Mouse (Mus musculus): Measurements from ENCODE around the gene Dab1. TPM values are rescaled to one million over a fixed set of nuclear protein-coding genes. Genes with fewer than 3 reads are reported as not detected.
A peak's percentile ranks its signal among the peaks of the same experiment; 100 is the strongest.

Dab1 gene
- polyA plus RNA-seq, 1 experiment = 0.42 TPM

GRCm38 (mm10) chr4:103838377-103838776 is 219.2 kb downstream of the Dab1 start:
- no peak for DNase-seq (ENCODE audit: low read depth)

GRCm38 (mm10) chr4:103839541-103839940 is 220.4 kb downstream of the Dab1 start:
- no peak for DNase-seq (ENCODE audit: low read depth)

GRCm38 (mm10) chr4:103841126-103841525 is 222.0 kb downstream of the Dab1 start:
- no peak for DNase-seq (ENCODE audit: low read depth)

DNA sequence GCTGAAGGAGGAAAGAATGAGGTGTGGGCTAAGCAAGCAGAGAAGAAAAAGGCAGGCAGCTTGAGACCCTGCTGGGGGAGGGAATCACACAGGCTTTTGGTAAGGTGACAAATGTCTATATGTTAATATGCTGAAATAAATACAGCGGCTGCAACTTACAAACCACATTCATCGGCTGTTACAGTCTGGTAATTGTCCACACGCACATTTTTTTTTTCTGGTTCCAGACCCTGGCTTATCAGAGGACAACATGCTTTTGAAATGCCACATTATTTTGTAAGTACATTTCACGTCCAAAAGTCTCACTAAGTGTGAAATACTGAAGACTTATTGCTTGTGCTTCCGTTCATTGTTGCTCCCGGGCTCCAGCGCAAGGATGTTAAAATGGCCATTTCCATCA is 225.5 kb downstream of the Dab1 start:
- no peak for DNase-seq (ENCODE audit: low read depth)

GRCm38 (mm10) chr4:103857173-103857572 is 238.0 kb downstream of the Dab1 start:
- DNase-seq (ENCODE audit: low read depth) = no peak

DNA sequence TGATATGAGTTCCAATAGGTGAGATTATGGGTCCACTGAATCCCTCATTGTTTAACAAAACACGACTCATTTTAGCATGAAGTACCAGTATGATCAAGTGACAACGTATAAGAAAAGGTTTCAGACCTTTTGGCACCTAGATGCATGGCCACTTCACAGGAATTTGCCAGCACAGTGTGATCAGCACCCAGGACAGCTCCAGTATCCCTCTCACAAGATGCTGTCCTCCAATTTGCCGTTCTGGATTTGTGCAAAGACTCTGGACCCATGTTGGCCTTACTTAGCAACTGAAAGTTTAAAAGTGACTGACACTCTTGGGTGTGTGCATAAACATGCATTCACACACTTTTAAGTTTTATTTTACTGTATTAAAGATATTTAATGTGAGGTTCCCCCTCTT is 256.4 kb downstream of the Dab1 start:
- DNase-seq (ENCODE audit: low read depth) = no peak

DNA sequence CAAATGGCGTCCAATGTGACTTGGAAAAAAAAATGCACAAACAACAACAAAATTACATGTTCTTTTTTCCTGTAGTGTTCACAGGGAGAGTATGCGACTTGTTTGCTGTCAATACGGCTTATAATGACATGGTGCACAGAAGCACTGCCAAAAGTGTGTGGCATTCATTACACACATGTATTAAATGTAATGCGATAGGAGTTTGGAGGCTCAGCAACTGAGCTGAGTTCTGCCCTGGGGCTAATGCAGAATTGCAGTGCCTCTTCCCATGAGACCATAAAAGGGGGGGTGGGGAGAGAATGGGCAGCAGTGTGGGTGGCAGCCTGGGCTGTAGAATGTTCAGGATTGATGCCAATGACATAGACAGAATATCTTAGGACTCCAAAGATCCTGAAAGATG is 259.7 kb downstream of the Dab1 start:
- no peak for DNase-seq (ENCODE audit: low read depth)

DNA sequence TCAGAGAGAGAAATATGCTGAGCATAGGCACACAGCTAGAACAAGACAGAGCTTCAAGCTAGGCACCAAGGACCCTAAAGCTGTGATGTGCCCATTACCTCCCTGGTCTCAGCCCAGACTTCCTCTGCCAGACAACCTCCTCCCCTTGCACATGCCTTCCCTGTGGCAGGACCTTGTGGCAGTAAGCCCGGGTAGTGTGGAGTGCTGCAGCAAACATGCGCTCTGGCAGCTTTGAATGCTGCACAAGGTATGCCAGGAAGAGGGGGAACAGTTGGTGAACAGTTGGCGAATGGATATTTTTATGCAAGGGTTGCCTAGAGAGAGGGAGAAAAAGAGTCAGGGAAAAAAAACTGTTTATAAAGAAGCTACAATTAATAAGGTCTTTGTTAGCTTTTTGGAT is 262.5 kb downstream of the Dab1 start:
- DNase-seq (ENCODE audit: low read depth) = no peak

- DNase-seq (ENCODE audit: low read depth) = no peak
These were observed 268.9 kb downstream of the Dab1 start for GRCm38 (mm10) chr4:103888086-103888485.

DNA sequence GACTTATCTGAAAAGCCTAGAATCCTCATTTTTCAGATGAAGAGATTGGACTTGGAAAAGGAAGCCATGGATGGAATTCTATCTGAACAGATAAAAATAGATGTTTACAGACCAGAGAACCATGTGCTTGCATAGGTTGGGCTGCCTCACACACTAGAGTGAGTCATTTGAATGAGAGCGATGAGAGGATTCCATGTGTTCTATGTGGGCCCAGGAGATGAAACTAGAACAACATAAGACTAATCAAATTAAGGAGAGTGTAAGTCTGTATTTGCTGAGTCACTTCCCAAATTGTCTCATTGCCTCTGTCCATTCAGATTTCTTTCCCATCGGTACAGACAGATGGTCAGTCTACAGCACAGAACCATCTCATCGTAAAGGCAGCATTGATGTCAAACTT is 270.0 kb downstream of the Dab1 start:
- no peak for DNase-seq (ENCODE audit: low read depth)

- DNase-seq (ENCODE audit: low read depth) = no peak
These were observed 277.6 kb downstream of the Dab1 start for GRCm38 (mm10) chr4:103896806-103897205.

DNA sequence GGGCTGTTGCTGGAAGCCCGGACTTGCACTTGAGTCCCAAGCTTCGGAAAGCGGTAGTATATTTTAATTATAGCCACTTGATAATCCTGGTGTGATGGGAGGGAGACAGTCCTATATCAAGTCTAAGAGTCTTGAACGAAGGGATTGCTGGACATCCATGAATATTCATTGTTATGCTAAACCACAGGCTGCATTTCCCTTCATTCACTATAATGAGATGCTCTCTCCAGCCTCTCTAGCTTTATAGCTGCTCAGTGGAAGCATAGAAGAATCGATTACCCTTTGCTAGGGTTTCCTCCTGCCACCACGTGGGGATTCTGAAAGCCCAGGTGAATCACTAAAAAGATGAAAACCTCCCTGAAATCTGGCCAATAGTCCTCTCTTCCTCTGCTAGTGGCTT is 278.5 kb downstream of the Dab1 start:
- DNase-seq (ENCODE audit: low read depth) = no peak

- DNase-seq (ENCODE audit: low read depth) = no peak
These were observed 292.3 kb downstream of the Dab1 start for GRCm38 (mm10) chr4:103911441-103911840.

DNA sequence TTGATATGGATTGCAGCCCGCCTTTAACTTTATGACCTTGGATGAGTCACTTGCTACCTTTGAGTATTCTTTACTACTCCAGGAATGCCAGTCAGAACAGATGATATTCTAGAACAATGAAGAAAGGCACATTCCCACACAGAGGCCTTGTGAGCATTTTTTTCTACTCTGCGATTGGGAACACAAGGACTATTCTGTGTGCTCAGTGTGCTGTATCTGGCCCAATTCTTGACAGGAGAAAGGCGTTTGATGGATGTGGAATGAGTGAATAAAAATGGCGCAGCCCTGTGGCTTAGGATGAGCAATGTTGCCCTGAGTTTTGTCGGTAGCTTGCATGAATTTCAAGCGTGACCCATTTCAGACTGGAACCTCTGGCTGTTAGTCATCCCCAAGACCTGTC is 292.9 kb downstream of the Dab1 start:
- no peak for DNase-seq (ENCODE audit: low read depth)

DNA sequence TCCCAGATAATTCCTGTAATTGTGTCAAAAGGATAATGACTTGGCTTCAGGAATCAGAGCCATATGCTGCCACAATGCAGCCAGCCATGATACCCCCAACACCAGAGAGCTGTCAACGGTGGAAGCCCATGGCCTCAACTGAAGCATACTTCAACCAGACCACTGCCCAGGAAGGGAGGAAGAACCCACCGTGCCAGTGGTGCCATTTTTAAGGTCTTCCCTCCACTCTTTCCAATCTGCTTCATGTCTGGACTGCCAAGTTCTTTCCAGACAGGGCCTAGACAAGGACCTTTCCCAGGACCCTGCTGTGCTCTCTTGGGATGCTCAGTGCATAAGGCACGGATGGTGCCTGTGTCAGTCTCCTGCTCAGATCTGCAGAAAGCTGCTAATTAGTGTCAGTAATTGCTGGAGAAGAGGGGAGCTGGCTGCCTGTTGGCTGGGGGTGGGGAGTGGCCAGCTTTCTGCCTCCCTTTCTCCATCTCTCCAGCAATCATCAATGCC is 303.3 kb downstream of the Dab1 start:
- no peak for DNase-seq (ENCODE audit: low read depth)

GRCm38 (mm10) chr4:103926682-103927081 is 307.5 kb downstream of the Dab1 start:
- no peak for DNase-seq (ENCODE audit: low read depth)

DNA sequence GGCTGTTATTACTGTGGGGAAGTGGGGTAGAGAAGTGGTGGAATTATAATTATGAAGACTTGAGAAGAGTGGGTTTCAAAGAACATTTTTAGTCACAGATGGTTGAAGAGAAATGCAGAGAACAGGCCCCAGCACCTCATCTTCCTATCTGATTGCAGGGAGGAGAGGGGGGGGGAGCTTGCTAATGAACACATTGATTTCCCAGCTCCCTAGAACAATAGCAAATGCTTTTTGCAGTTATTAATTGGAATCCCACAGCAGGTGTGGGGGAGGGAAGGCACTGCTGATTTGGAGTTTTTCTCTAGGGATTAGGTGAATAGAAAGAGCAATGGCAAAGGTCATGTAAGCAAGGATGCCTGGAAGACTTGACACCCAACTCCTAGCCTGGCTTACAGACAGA is 310.5 kb downstream of the Dab1 start:
- DNase-seq (ENCODE audit: low read depth) = no peak

DNA sequence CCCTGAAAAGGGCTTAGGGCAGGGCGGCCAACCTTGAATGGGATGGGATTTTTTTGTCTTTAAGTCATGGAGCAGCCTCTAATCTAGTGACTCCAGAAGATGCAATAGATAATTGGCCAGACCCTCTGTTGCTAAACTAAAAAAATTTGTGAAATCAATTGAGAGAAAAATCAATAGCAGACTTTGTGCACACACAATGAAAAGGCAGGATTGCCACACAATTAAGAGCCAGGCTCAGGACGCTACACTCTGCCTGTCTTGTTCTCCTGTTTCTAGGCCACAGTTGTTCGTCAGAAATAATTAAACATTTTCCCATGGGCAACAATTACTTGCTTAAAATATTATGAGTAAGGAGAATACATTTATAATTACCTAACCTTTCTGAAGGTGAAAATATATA is 315.2 kb downstream of the Dab1 start:
- no peak for DNase-seq (ENCODE audit: low read depth)

GRCm38 (mm10) chr4:103948255-103948654 is 329.1 kb downstream of the Dab1 start:
- DNase-seq (ENCODE audit: low read depth) = no peak

- no peak for DNase-seq (ENCODE audit: low read depth)
These were observed 334.6 kb downstream of the Dab1 start for GRCm38 (mm10) chr4:103953652-103954220.

GRCm38 (mm10) chr4:103961134-103962049 is 342.2 kb downstream of the Dab1 start:
- peak; percentile 81 for DNase-seq (ENCODE audit: low read depth)

DNA sequence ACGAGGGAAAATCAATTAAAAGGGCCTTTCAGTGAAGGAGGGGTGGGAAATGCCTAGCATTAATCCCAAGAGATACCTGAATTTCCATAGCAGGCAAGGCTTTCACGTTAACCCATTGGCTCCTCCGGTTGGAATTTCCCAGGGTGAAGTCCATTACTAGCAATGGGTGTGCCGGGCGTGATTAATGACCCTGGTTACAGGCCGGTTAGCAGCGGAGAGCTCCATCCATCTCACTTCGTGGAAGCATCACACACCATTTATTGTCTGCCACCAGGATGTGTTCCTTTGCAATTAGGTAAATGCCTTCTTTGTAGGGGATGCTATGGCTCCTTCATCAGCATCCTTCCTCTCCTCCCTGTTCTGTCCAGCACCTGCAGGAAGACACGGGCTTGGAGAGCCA is 350.7 kb downstream of the Dab1 start:
- DNase-seq (ENCODE audit: low read depth) = no peak

DNA sequence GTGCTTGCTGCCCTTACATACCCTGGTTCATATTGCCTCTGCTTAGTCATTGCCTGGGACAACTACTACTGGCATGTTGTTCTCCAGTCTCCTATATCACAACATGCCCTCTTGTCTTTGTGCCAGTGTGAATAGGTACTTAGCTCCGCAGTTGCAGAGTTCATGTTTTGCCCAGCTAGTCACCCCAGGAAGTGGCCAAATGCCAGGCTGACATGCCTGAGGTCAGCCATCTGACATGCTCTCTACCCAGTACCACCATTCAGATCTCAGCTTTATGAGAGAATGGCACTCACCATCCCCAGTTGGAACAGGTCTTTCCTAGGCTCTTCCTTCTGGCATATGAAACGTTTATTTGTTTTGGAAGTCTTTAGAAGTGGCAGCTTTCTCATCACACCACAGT is 355.4 kb downstream of the Dab1 start:
- no peak for DNase-seq (ENCODE audit: low read depth)
